Mouse (Mus musculus): ENCODE measurements around the gene Mill2.

GRCm38 (mm10) chr7:18832298-18832697 is 7.5 kb upstream of the Mill2 start:
- TF ChIP-seq CTCF (IDR thresholded peaks at IDR 0.05; ENCODE audit: insufficient read depth, low read depth, low read length) (no peak), POLR2A (IDR thresholded peaks at IDR 0.05; ENCODE audit: insufficient read depth, low read depth, low read length) (no peak)

Measured in olfactory bulb, adult 2 months (tissue).